8 mouse cellular contexts compared by ENCODE assay signal in genomic region chr5:76702646-76703045, GRCm38 (mm10). TPM values are rescaled to one million over a fixed set of nuclear protein-coding genes. Genes with fewer than 3 reads are reported as not detected.
A peak's percentile ranks its signal among the peaks of the same experiment; 100 is the strongest.
DNase-seq lines count a peak whose midpoint lies in the region; ATAC-seq and TF ChIP-seq lines count a peak whose summit lies in the region.

No protein-coding gene starts in this region.

- ATAC-seq in liver, embryonic 11.5 days (replicated peaks; ENCODE audit: low FRiP score): no peak
- ATAC-seq in liver, postnatal 0 days: no peak
- no peak for ATAC-seq in hindbrain, embryonic 16.5 days
- ATAC-seq in midbrain, postnatal 0 days (ENCODE audit: low FRiP score): no peak

- no peak overlapping the region for H3K4me3 ChIP-seq in liver, embryonic 11.5 days (ENCODE audit: low read depth, low read length)
- H3K4me3 ChIP-seq in liver, postnatal 0 days (ENCODE audit: low read depth, low read length): no peak overlapping the region
- H3K4me3 ChIP-seq in hindbrain, embryonic 16.5 days (ENCODE audit: low read length): no peak overlapping the region
- no peak overlapping the region for H3K4me3 ChIP-seq in midbrain, postnatal 0 days (ENCODE audit: low read depth, low read length)

- H3K4me2 ChIP-seq in liver, embryonic 11.5 days: peak overlapping the region; percentile 37
- H3K4me2 ChIP-seq in liver, postnatal 0 days (ENCODE audit: low read depth, low read length): no peak overlapping the region
- peak overlapping the region; percentile 37 for H3K4me2 ChIP-seq in hindbrain, embryonic 16.5 days (ENCODE audit: low read length)
- peak overlapping the region; percentile 21 for H3K4me2 ChIP-seq in midbrain, postnatal 0 days (ENCODE audit: low read depth, low read length, poor library complexity, severe bottlenecking)

- peak; percentile 42 for DNase-seq in adrenal gland, postnatal 10 days
- no peak for DNase-seq in adrenal gland, postnatal 4 days (ENCODE audit: low spot score in 2 of 2)
- DNase-seq in liver, embryonic 11.5 days (ENCODE audit: low spot score): no peak
- DNase-seq in liver, postnatal 0 days: no peak
- no peak for DNase-seq in midbrain, postnatal 0 days (ENCODE audit: low spot score)
- no peak for DNase-seq in spleen, postnatal 4 days (ENCODE audit: low spot score in 2 of 2)
- no peak for DNase-seq in cerebellum, adult 11 months

- WGBS in liver, embryonic 11.5 days: 37% methylated on average over 12 of the region's 12 CpGs
- 42% methylated on average over 12 of the region's 12 CpGs for WGBS in liver, postnatal 0 days (ENCODE audit: insufficient replicate concordance)
- 23% methylated on average over 12 of the region's 12 CpGs for WGBS in hindbrain, embryonic 16.5 days
- WGBS in midbrain, postnatal 0 days: 25% methylated on average over 12 of the region's 12 CpGs

- peaks cover 8% of the 10 kb centered on the region; the same call in 1 of the 2 replicates for H3K4me1 ChIP-seq in liver, embryonic 11.5 days (replicated peaks; ENCODE audit: control insufficient read depth, insufficient read depth, low read length)
- H3K4me1 ChIP-seq in liver, postnatal 0 days (ENCODE audit: insufficient read depth): no peaks in the 10 kb centered on the region
- H3K4me1 ChIP-seq in hindbrain, embryonic 16.5 days (ENCODE audit: control insufficient read depth, insufficient read depth, low read depth, low read length): peaks cover 19% of the 10 kb centered on the region
- peaks cover 7% of the 10 kb centered on the region; the same call in 1 of the 2 replicates for H3K4me1 ChIP-seq in midbrain, postnatal 0 days (ENCODE audit: insufficient read depth, low read length)

- H3K36me3 ChIP-seq in liver, embryonic 11.5 days (ENCODE audit: control insufficient read depth, insufficient read depth, low read length): no peaks in the 10 kb centered on the region
- no peaks in the 10 kb centered on the region for H3K36me3 ChIP-seq in liver, postnatal 0 days (replicated peaks; ENCODE audit: insufficient read depth, low read length)
- H3K36me3 ChIP-seq in hindbrain, embryonic 16.5 days (ENCODE audit: control insufficient read depth, insufficient read depth, low read length): no peaks in the 10 kb centered on the region
- no peaks in the 10 kb centered on the region for H3K36me3 ChIP-seq in midbrain, postnatal 0 days (ENCODE audit: insufficient read depth, low read length)

- TF ChIP-seq EP300 in liver, postnatal 0 days (IDR thresholded peaks at IDR 0.05; ENCODE audit: low read depth): no peak

- no peak overlapping the region for H3K27ac ChIP-seq in liver, embryonic 11.5 days (ENCODE audit: low read depth, low read length)
- no peak overlapping the region for H3K27ac ChIP-seq in liver, postnatal 0 days (ENCODE audit: low read depth)
- H3K27ac ChIP-seq in hindbrain, embryonic 16.5 days (ENCODE audit: low read depth, low read length): no peak overlapping the region
- H3K27ac ChIP-seq in midbrain, postnatal 0 days (ENCODE audit: low read depth, low read length): no peak overlapping the region

- no peak for TF ChIP-seq CTCF in liver, postnatal 0 days (IDR thresholded peaks at IDR 0.05; ENCODE audit: low read depth)
- TF ChIP-seq CTCF in midbrain, postnatal 0 days (IDR thresholded peaks at IDR 0.05): no peak

- no peaks in the 10 kb centered on the region for H3K27me3 ChIP-seq in liver, embryonic 11.5 days (replicated peaks; ENCODE audit: control insufficient read depth, insufficient read depth, low read length)
- no peaks in the 10 kb centered on the region for H3K27me3 ChIP-seq in liver, postnatal 0 days (ENCODE audit: insufficient read depth, low read length)
- H3K27me3 ChIP-seq in hindbrain, embryonic 16.5 days (replicated peaks; ENCODE audit: control insufficient read depth, insufficient read depth, low read length): no peaks in the 10 kb centered on the region
- H3K27me3 ChIP-seq in midbrain, postnatal 0 days (ENCODE audit: insufficient read depth, low read length): no peaks in the 10 kb centered on the region

- no peaks in the 10 kb centered on the region for H3K9me3 ChIP-seq in liver, embryonic 11.5 days (ENCODE audit: control insufficient read depth, low read length)
- H3K9me3 ChIP-seq in liver, postnatal 0 days (ENCODE audit: low read length): no peaks in the 10 kb centered on the region
- H3K9me3 ChIP-seq in hindbrain, embryonic 16.5 days (ENCODE audit: control insufficient read depth, low read length): no peaks in the 10 kb centered on the region
- H3K9me3 ChIP-seq in midbrain, postnatal 0 days (ENCODE audit: low read length): no peaks in the 10 kb centered on the region

- H3K9ac ChIP-seq in liver, embryonic 11.5 days (ENCODE audit: low read depth, low read length): no peak overlapping the region
- no peak overlapping the region for H3K9ac ChIP-seq in liver, postnatal 0 days (replicated peaks)
- H3K9ac ChIP-seq in hindbrain, embryonic 16.5 days (ENCODE audit: low read depth, low read length): no peak overlapping the region
- no peak overlapping the region for H3K9ac ChIP-seq in midbrain, postnatal 0 days (replicated peaks; ENCODE audit: low read length, poor library complexity, severe bottlenecking)

RNA-seq across cellular contexts. Expression of gene C530008M17Rik, which starts 46.3 kb away (rescaled TPM):
- total RNA-seq in adrenal gland, postnatal 10 days (2021): 10 to 100 TPM in 1 of 2 experiments, 1 to 10 TPM in 1; 7.5 to 10.4 TPM
- 10 to 100 TPM; 15.4 to 24.6 TPM for total RNA-seq in adrenal gland, postnatal 4 days (2021)
- polyA plus RNA-seq in liver, embryonic 11.5 days (2014; fragmentation: Nextera tagmentation; extraction: Ambion mirVana): 8.9 and 10.8 TPM in 2 replicates
- polyA plus RNA-seq in liver, postnatal 0 days (2015; fragmentation: Nextera tagmentation; extraction: Ambion mirVana): 2.5 and 3.9 TPM in 2 replicates
- 51.0 and 53.4 TPM in 2 replicates for polyA plus RNA-seq in hindbrain, embryonic 16.5 days (2015; fragmentation: Nextera tagmentation; extraction: Ambion mirVana)
- 68.7 and 86.2 TPM in 2 replicates for total RNA-seq in midbrain, postnatal 0 days (2014; rRNA removed)
- polyA plus RNA-seq in midbrain, postnatal 0 days (2015; fragmentation: Nextera tagmentation; extraction: Ambion mirVana): 39.3 and 59.3 TPM in 2 replicates
